Comparison of ENCODE assay signal across 8 mouse cellular contexts in genomic region chr7:142460636-142461077, GRCm38 (mm10). TPM values are rescaled to one million over a fixed set of nuclear protein-coding genes. Genes with fewer than 3 reads are reported as not detected.
DNase-seq lines count a peak whose midpoint lies in the region; ATAC-seq and TF ChIP-seq lines count a peak whose summit lies in the region.

TSS of gene Lsp1 (plus strand) at chr7:142460809.

- peaks cover 7% of the 10 kb centered on the region; the same call in 1 of the 2 replicates for H3K4me1 ChIP-seq in midbrain, embryonic 11.5 days (ENCODE audit: control insufficient read depth, insufficient read depth, low read length)
- H3K4me1 ChIP-seq in midbrain, embryonic 14.5 days (ENCODE audit: control insufficient read depth, insufficient read depth, low read length), result peaks cover 10% of the 10 kb centered on the region; the same call in 1 of the 2 replicates
- peaks cover 73% of the 10 kb centered on the region for H3K4me1 ChIP-seq in bone marrow macrophage, adult 2 months (ENCODE audit: control insufficient read depth, insufficient read depth, low read length)
- H3K4me1 ChIP-seq in heart, embryonic 11.5 days (ENCODE audit: control insufficient read depth, insufficient read depth, low read length), result peaks cover 64% of the 10 kb centered on the region
- peaks cover 0 to 17% of the 10 kb centered on the region in 2 experiments; a peak in 2 of 4 replicates for H3K4me1 ChIP-seq in liver, embryonic 14.5 days (replicated peaks; ENCODE audit: control insufficient read depth in 2 of 2, insufficient read depth in 2 of 2, low read length in 1 of 2)
- H3K4me1 ChIP-seq in cerebellum, adult 2 months (ENCODE audit: control insufficient read depth, insufficient read depth, low read length), result peaks cover 23% of the 10 kb centered on the region

- 93% methylated on average over 7 of the region's 7 CpGs for WGBS in midbrain, embryonic 11.5 days
- 91% methylated on average over 7 of the region's 7 CpGs for WGBS in midbrain, embryonic 14.5 days
- 92% methylated on average over 7 of the region's 7 CpGs for WGBS in heart, embryonic 11.5 days (ENCODE audit: insufficient replicate concordance)
- 37% methylated on average over 7 of the region's 7 CpGs for WGBS in liver, embryonic 14.5 days (ENCODE audit: insufficient replicate concordance)
- WGBS in cerebellum, adult 2 months, result 97% methylated on average over 7 of the region's 7 CpGs

- no peak for ATAC-seq in midbrain, embryonic 11.5 days (ENCODE audit: low FRiP score)
- ATAC-seq in midbrain, embryonic 14.5 days (ENCODE audit: low FRiP score, low TSS enrichment), result no peak
- no peak for ATAC-seq in heart, embryonic 11.5 days (replicated peaks; ENCODE audit: insufficient number of reproducible peaks, low FRiP score, low TSS enrichment)
- no peak for ATAC-seq in liver, embryonic 14.5 days (ENCODE audit: insufficient read depth)

- TF ChIP-seq EP300 in liver, embryonic 14.5 days (IDR thresholded peaks at IDR 0.05; ENCODE audit: low read depth), result no peak

- no peak within 1 kb of the TSS for H3K9ac ChIP-seq in midbrain, embryonic 11.5 days (ENCODE audit: low read length)
- no peak within 1 kb of the TSS for H3K9ac ChIP-seq in midbrain, embryonic 14.5 days (replicated peaks; ENCODE audit: low read length)
- H3K9ac ChIP-seq in heart, embryonic 11.5 days (ENCODE audit: low read depth, low read length), result peak within 1 kb of the TSS; percentile 34; the same call in 1 of the 2 replicates
- no peak within 1 kb of the TSS for H3K9ac ChIP-seq in liver, embryonic 14.5 days (replicated peaks)

- no peaks in the 10 kb centered on the region for H3K9me3 ChIP-seq in midbrain, embryonic 11.5 days (ENCODE audit: control insufficient read depth, low read length)
- H3K9me3 ChIP-seq in midbrain, embryonic 14.5 days (ENCODE audit: control insufficient read depth, low read length), result no peaks in the 10 kb centered on the region
- no peaks in the 10 kb centered on the region for H3K9me3 ChIP-seq in heart, embryonic 11.5 days (replicated peaks; ENCODE audit: control insufficient read depth, low read length)
- H3K9me3 ChIP-seq in liver, embryonic 14.5 days (ENCODE audit: control insufficient read depth, low read length), result no peaks in the 10 kb centered on the region

- H3K36me3 ChIP-seq in midbrain, embryonic 11.5 days (ENCODE audit: control insufficient read depth, insufficient read depth, low read length), result no peaks in the 10 kb centered on the region
- no peaks in the 10 kb centered on the region for H3K36me3 ChIP-seq in midbrain, embryonic 14.5 days (ENCODE audit: control insufficient read depth, insufficient read depth, low read length)
- no peaks in the 10 kb centered on the region for H3K36me3 ChIP-seq in heart, embryonic 11.5 days (ENCODE audit: control insufficient read depth, insufficient read depth, low read length)
- no peaks in the 10 kb centered on the region for H3K36me3 ChIP-seq in liver, embryonic 14.5 days (replicated peaks; ENCODE audit: control insufficient read depth, insufficient read depth, low read depth)

- no peak within 1 kb of the TSS for H3K4me3 ChIP-seq in midbrain, embryonic 11.5 days (ENCODE audit: low read depth, low read length)
- no peak within 1 kb of the TSS for H3K4me3 ChIP-seq in midbrain, embryonic 14.5 days (replicated peaks; ENCODE audit: low read depth, low read length)
- peak within 1 kb of the TSS; percentile 39 for H3K4me3 ChIP-seq in bone marrow macrophage, adult 2 months (ENCODE audit: insufficient read depth, low read length)
- no peak within 1 kb of the TSS for H3K4me3 ChIP-seq in heart, embryonic 11.5 days (ENCODE audit: low read depth, low read length)
- H3K4me3 ChIP-seq in liver, embryonic 14.5 days (ENCODE audit: insufficient read depth in 1 of 2, low read depth in 2 of 2, low read length in 2 of 2), result peak within 1 kb of the TSS; percentile 3 to 15; a peak in 2 of 4 replicates
- H3K4me3 ChIP-seq in cerebellum, adult 2 months (replicated peaks; ENCODE audit: insufficient read depth, low read depth, low read length), result no peak within 1 kb of the TSS

- TF ChIP-seq CTCF in bone marrow macrophage, adult 2 months (IDR thresholded peaks at IDR 0.05; ENCODE audit: low read depth, low read length), result no peak
- TF ChIP-seq CTCF in liver, embryonic 14.5 days (IDR thresholded peaks at IDR 0.05; ENCODE audit: low read depth), result no peak
- TF ChIP-seq CTCF in cerebellum, adult 2 months (IDR thresholded peaks at IDR 0.05; ENCODE audit: borderline replicate concordance, insufficient read depth, low read depth, low read length), result no peak

- no peak within 1 kb of the TSS for H3K4me2 ChIP-seq in midbrain, embryonic 11.5 days
- no peak within 1 kb of the TSS for H3K4me2 ChIP-seq in midbrain, embryonic 14.5 days (ENCODE audit: low read length)
- H3K4me2 ChIP-seq in heart, embryonic 11.5 days, result no peak within 1 kb of the TSS
- H3K4me2 ChIP-seq in liver, embryonic 14.5 days (ENCODE audit: low read depth), result no peak within 1 kb of the TSS

- no peak for DNase-seq in midbrain, embryonic 11.5 days (ENCODE audit: low spot score, missing footprints)
- no peak for DNase-seq in midbrain, embryonic 14.5 days
- DNase-seq in liver, embryonic 14.5 days (ENCODE audit: low read depth in 3 of 3, low spot score in 3 of 3), result no peak
- DNase-seq in c-Kit-positive CD71-positive TER-119-positive erythroid progenitor cells, embryonic 14.5 days (ENCODE audit: low spot score), result no peak
- DNase-seq in cerebellum, adult 2 months, result no peak
- no peak for DNase-seq in cerebellum, adult 9-10 months

- no peak for TF ChIP-seq POLR2A in bone marrow macrophage, adult 2 months (IDR thresholded peaks at IDR 0.05; ENCODE audit: borderline replicate concordance, low read depth, low read length)
- TF ChIP-seq POLR2A in cerebellum, adult 2 months (IDR thresholded peaks at IDR 0.05; ENCODE audit: borderline replicate concordance, insufficient read depth, low read length), result no peak

- no peaks in the 10 kb centered on the region for H3K27me3 ChIP-seq in midbrain, embryonic 11.5 days (ENCODE audit: control insufficient read depth, insufficient read depth, low read length)
- H3K27me3 ChIP-seq in midbrain, embryonic 14.5 days (ENCODE audit: control insufficient read depth, insufficient read depth, low read length), result no peaks in the 10 kb centered on the region
- H3K27me3 ChIP-seq in heart, embryonic 11.5 days (ENCODE audit: control insufficient read depth, insufficient read depth, low read length), result no peaks in the 10 kb centered on the region
- no peaks in the 10 kb centered on the region for H3K27me3 ChIP-seq in liver, embryonic 14.5 days (ENCODE audit: control insufficient read depth, insufficient read depth, low read length)
- H3K27me3 ChIP-seq in cerebellum, adult 2 months (ENCODE audit: control insufficient read depth, insufficient read depth, low read length), result no peaks in the 10 kb centered on the region

- no peak within 1 kb of the TSS for H3K27ac ChIP-seq in midbrain, embryonic 11.5 days (ENCODE audit: low read depth, low read length)
- H3K27ac ChIP-seq in midbrain, embryonic 14.5 days (replicated peaks; ENCODE audit: low read depth, low read length), result no peak within 1 kb of the TSS
- peak within 1 kb of the TSS; percentile 47 for H3K27ac ChIP-seq in bone marrow macrophage, adult 2 months (ENCODE audit: insufficient read depth, low read depth, low read length)
- peak within 1 kb of the TSS; percentile 98 for H3K27ac ChIP-seq in heart, embryonic 11.5 days (ENCODE audit: low read depth, low read length)
- H3K27ac ChIP-seq in liver, embryonic 14.5 days, result no peak within 1 kb of the TSS
- no peak within 1 kb of the TSS for H3K27ac ChIP-seq in cerebellum, adult 2 months (ENCODE audit: insufficient read depth, low read length)

RNA-seq across cellular contexts. Expression of gene Lsp1, which starts in this region (rescaled TPM):
- 11.1 and 13.1 TPM in 2 replicates for polyA plus RNA-seq in midbrain, embryonic 11.5 days (2014; fragmentation: Nextera tagmentation; extraction: Ambion mirVana)
- polyA plus RNA-seq in midbrain, embryonic 14.5 days (2014; fragmentation: Nextera tagmentation; extraction: Ambion mirVana), result 2.7 and 8.0 TPM in 2 replicates
- polyA plus RNA-seq in bone marrow macrophage, adult 2 months (2012; ENCODE audit: insufficient read depth, insufficient read length, missing spikeins), result 320 and 327 TPM in 2 replicates
- 31.4 and 32.1 TPM in 2 replicates for polyA plus RNA-seq in heart, embryonic 11.5 days (2014; fragmentation: Nextera tagmentation; extraction: Ambion mirVana)
- 13.3 TPM in 2 replicates for polyA plus RNA-seq in liver, embryonic 14.5 days (2012; rRNA removed)
- polyA plus RNA-seq in liver, embryonic 14.5 days (2014; fragmentation: Nextera tagmentation; extraction: Ambion mirVana), result 13.2 and 15.2 TPM in 2 replicates
- 4.2 and 5.9 TPM in 2 replicates for polyA plus RNA-seq in cerebellum, adult 2 months (2012; rRNA removed)

Comparison
In these comparisons a context has a peak if more than half of its experiments do, and no peak if none do; other contexts are left out.
1. H3K27ac ChIP-seq: peak in bone marrow macrophage, adult 2 months (single experiment) and heart, embryonic 11.5 days (single experiment); none in midbrain, embryonic 11.5 days (single experiment), midbrain, embryonic 14.5 days (single experiment), liver, embryonic 14.5 days (single experiment) and cerebellum, adult 2 months (single experiment).
2. H3K4me3 ChIP-seq: peak in bone marrow macrophage, adult 2 months (single experiment) and liver, embryonic 14.5 days (2 of 2); none in midbrain, embryonic 11.5 days (single experiment), midbrain, embryonic 14.5 days (single experiment), heart, embryonic 11.5 days (single experiment) and cerebellum, adult 2 months (single experiment).